Mouse (Mus musculus): ENCODE measurements around the gene Srsf12. TPM values are rescaled to one million over a fixed set of nuclear protein-coding genes. Genes with fewer than 3 reads are reported as not detected.
A peak's percentile ranks its signal among the peaks of the same experiment; 100 is the strongest.

Gene Srsf12
- total RNA-seq (2012; rRNA removed): 1.6 and 2.9 TPM in 2 replicates

GRCm38 (mm10) chr4:33208881-33209841 is at the start of gene Srsf12:
Srsf12 (plus strand) TSS chr4:33208991.
- in situ Hi-C loops (cut with MboI; ENCODE audit: low sequenced_read_pairs in 2 of 2, unreplicated experiment in 2 of 2): no loop called here

GRCm38 (mm10) chr4:33183477-33183876 is 25.3 kb upstream of the Srsf12 start:
- H3K9me3 ChIP-seq (ENCODE audit: control insufficient read depth, insufficient read depth, low read depth, low read length): no peaks in the 10 kb centered on the region
- DNase-seq (ENCODE audit: low read depth, low spot score): no peak
- in situ Hi-C loops (cut with MboI; ENCODE audit: low sequenced_read_pairs in 2 of 2, unreplicated experiment in 2 of 2): no loop called here
- no peak overlapping the region for H3K27ac ChIP-seq (ENCODE audit: insufficient read depth, low read depth, low read length, poor library complexity, severe bottlenecking)
- no peaks in the 10 kb centered on the region; the same call in 1 of the 2 replicates for H3K36me3 ChIP-seq (ENCODE audit: control insufficient read depth, insufficient read depth, low read length, poor library complexity, severe bottlenecking)
- H3K4me3 ChIP-seq (ENCODE audit: insufficient read depth in 1 of 2, low read depth in 1 of 2, low read length in 2 of 2, poor library complexity in 1 of 2, severe bottlenecking in 1 of 2): no peak overlapping the region
- H3K9ac ChIP-seq (ENCODE audit: insufficient read depth, low read depth, low read length, poor library complexity, severe bottlenecking): no peak overlapping the region
- TF ChIP-seq CHD2 (IDR thresholded peaks at IDR 0.05; ENCODE audit: low read depth, low read length) (no peak), MAFK (IDR thresholded peaks at IDR 0.05; ENCODE audit: insufficient read depth, low read depth, low read length) (no peak), ZC3H11A (IDR thresholded peaks at IDR 0.05; ENCODE audit: borderline replicate concordance, low read depth, low read length) (no peak), HCFC1 (IDR thresholded peaks at IDR 0.05; ENCODE audit: borderline replicate concordance, insufficient read depth, low read length) (no peak), ZNF384 (IDR thresholded peaks at IDR 0.05; ENCODE audit: low read depth, low read length) (no peak)
- H3K4me1 ChIP-seq (ENCODE audit: control insufficient read depth in 2 of 2, insufficient read depth in 2 of 2, low read length in 2 of 2, poor library complexity in 1 of 2): no peaks in the 10 kb centered on the region

More at GRCm38 (mm10) chr4:33208881-33209841, at the start of gene Srsf12:
- no peaks in the 10 kb centered on the region for H3K36me3 ChIP-seq (ENCODE audit: control insufficient read depth, insufficient read depth, low read length, poor library complexity, severe bottlenecking)
- no peak within 1 kb of the TSS for H3K27ac ChIP-seq (ENCODE audit: insufficient read depth, low read depth, low read length, poor library complexity, severe bottlenecking)
- H3K4me1 ChIP-seq (ENCODE audit: control insufficient read depth in 2 of 2, insufficient read depth in 2 of 2, low read length in 2 of 2, poor library complexity in 1 of 2): peaks cover 0 to 6% of the 10 kb centered on the region in 2 experiments; a peak in 1 of 4 replicates
- H3K9me3 ChIP-seq (ENCODE audit: control insufficient read depth, insufficient read depth, low read depth, low read length): no peaks in the 10 kb centered on the region
- TF ChIP-seq ZC3H11A (IDR thresholded peaks at IDR 0.05; ENCODE audit: borderline replicate concordance, low read depth, low read length): no peak
- TF ChIP-seq CHD2 (IDR thresholded peaks at IDR 0.05; ENCODE audit: low read depth, low read length): no peak
- TF ChIP-seq ZNF384 (IDR thresholded peaks at IDR 0.05; ENCODE audit: low read depth, low read length): no peak
- no peak for TF ChIP-seq HCFC1 (IDR thresholded peaks at IDR 0.05; ENCODE audit: borderline replicate concordance, insufficient read depth, low read length)
- no peak for TF ChIP-seq MAFK (IDR thresholded peaks at IDR 0.05; ENCODE audit: insufficient read depth, low read depth, low read length)
- H3K9ac ChIP-seq (ENCODE audit: insufficient read depth, low read depth, low read length, poor library complexity, severe bottlenecking): peak within 1 kb of the TSS; percentile 73
- no peak for DNase-seq (ENCODE audit: low read depth, low spot score)
- H3K4me3 ChIP-seq (ENCODE audit: insufficient read depth in 1 of 2, low read depth in 1 of 2, low read length in 2 of 2, poor library complexity in 1 of 2, severe bottlenecking in 1 of 2): peak within 1 kb of the TSS; percentile 70 to 76

- no peaks in the 10 kb centered on the region for H3K9me3 ChIP-seq (ENCODE audit: control insufficient read depth, insufficient read depth, low read depth, low read length)
- TF ChIP-seq MAFK (IDR thresholded peaks at IDR 0.05; ENCODE audit: insufficient read depth, low read depth, low read length) (no peak), CHD2 (IDR thresholded peaks at IDR 0.05; ENCODE audit: low read depth, low read length) (no peak), ZNF384 (IDR thresholded peaks at IDR 0.05; ENCODE audit: low read depth, low read length) (no peak), ZC3H11A (IDR thresholded peaks at IDR 0.05; ENCODE audit: borderline replicate concordance, low read depth, low read length) (no peak), HCFC1 (IDR thresholded peaks at IDR 0.05; ENCODE audit: borderline replicate concordance, insufficient read depth, low read length) (no peak)
- no peak overlapping the region for H3K9ac ChIP-seq (ENCODE audit: insufficient read depth, low read depth, low read length, poor library complexity, severe bottlenecking)
- no peaks in the 10 kb centered on the region; the same call in 1 of the 2 replicates for H3K36me3 ChIP-seq (ENCODE audit: control insufficient read depth, insufficient read depth, low read length, poor library complexity, severe bottlenecking)
- peak overlapping the region; percentile 38 to 83; a peak in 3 of 4 replicates for H3K4me3 ChIP-seq (ENCODE audit: insufficient read depth in 1 of 2, low read depth in 1 of 2, low read length in 2 of 2, poor library complexity in 1 of 2, severe bottlenecking in 1 of 2)
- DNase-seq (ENCODE audit: low read depth, low spot score): peak; percentile 29
- H3K27ac ChIP-seq (ENCODE audit: insufficient read depth, low read depth, low read length, poor library complexity, severe bottlenecking): no peak overlapping the region
- in situ Hi-C loops (cut with MboI; ENCODE audit: low sequenced_read_pairs in 2 of 2, unreplicated experiment in 2 of 2): no loop called here
- H3K4me1 ChIP-seq (ENCODE audit: control insufficient read depth in 2 of 2, insufficient read depth in 2 of 2, low read length in 2 of 2, poor library complexity in 1 of 2): no peaks in the 10 kb centered on the region
These were observed 20.6 kb upstream of the Srsf12 start for GRCm38 (mm10) chr4:33188164-33188563.

- H3K27ac ChIP-seq (ENCODE audit: insufficient read depth, low read depth, low read length, poor library complexity, severe bottlenecking): peak overlapping the region; percentile 26; the same call in 1 of the 2 replicates
- peak; percentile 55 for DNase-seq (ENCODE audit: low read depth, low spot score)
- no peaks in the 10 kb centered on the region for H3K9me3 ChIP-seq (ENCODE audit: control insufficient read depth, insufficient read depth, low read depth, low read length)
- no peak; the same call in 1 of the 2 replicates for TF ChIP-seq HCFC1 (IDR thresholded peaks at IDR 0.05; ENCODE audit: borderline replicate concordance, insufficient read depth, low read length)
- TF ChIP-seq MAFK (IDR thresholded peaks at IDR 0.05; ENCODE audit: insufficient read depth, low read depth, low read length): no peak
- TF ChIP-seq CHD2 (IDR thresholded peaks at IDR 0.05; ENCODE audit: low read depth, low read length): no peak
- TF ChIP-seq ZNF384 (IDR thresholded peaks at IDR 0.05; ENCODE audit: low read depth, low read length): no peak
- TF ChIP-seq ZC3H11A (IDR thresholded peaks at IDR 0.05; ENCODE audit: borderline replicate concordance, low read depth, low read length): no peak
- peak overlapping the region; percentile 85 for H3K9ac ChIP-seq (ENCODE audit: insufficient read depth, low read depth, low read length, poor library complexity, severe bottlenecking)
- no peaks in the 10 kb centered on the region; the same call in 1 of the 2 replicates for H3K36me3 ChIP-seq (ENCODE audit: control insufficient read depth, insufficient read depth, low read length, poor library complexity, severe bottlenecking)
- in situ Hi-C loops (cut with MboI; ENCODE audit: low sequenced_read_pairs in 2 of 2, unreplicated experiment in 2 of 2): no loop called here
- no peaks in the 10 kb centered on the region for H3K4me1 ChIP-seq (ENCODE audit: control insufficient read depth in 2 of 2, insufficient read depth in 2 of 2, low read length in 2 of 2, poor library complexity in 1 of 2)
- H3K4me3 ChIP-seq (ENCODE audit: insufficient read depth in 1 of 2, low read depth in 1 of 2, low read length in 2 of 2, poor library complexity in 1 of 2, severe bottlenecking in 1 of 2): peak overlapping the region; percentile 73 to 83
These were observed 19.7 kb upstream of the Srsf12 start for GRCm38 (mm10) chr4:33188781-33189734.
